Mouse (Mus musculus): Measurements from ENCODE around the gene Ceacam9.
"Not testable (repeated sequence)": the region's sequence is repeated elsewhere in the genome, so short reads cannot be mapped to it uniquely, and the experiment has no call there.

GRCm38 (mm10) chr7:16680194-16680593 is 41.5 kb upstream of the Ceacam9 start:
- not testable (repeated sequence) for TF ChIP-seq CHD2 (IDR thresholded peaks at IDR 0.05; ENCODE audit: low read length); CTCF (IDR thresholded peaks at IDR 0.05 in 2 of 3, conservative IDR thresholded peaks at IDR 0.05 in 1 of 3; ENCODE audit: control insufficient read depth in 1 of 3, insufficient read depth in 1 of 3, low read depth in 2 of 3, low read length in 3 of 3, poor library complexity in 1 of 3, severe bottlenecking in 1 of 3)
